Mouse (Mus musculus) G1E (cell line): ENCODE measurements around the gene Krt42. TPM values are rescaled to one million over a fixed set of nuclear protein-coding genes. Genes with fewer than 3 reads are reported as not detected.

Experiments
- ATAC-seq: 2 replicates; pipeline ENCODE4 v1.8.0; 2016; ENCODE audit warnings: mild to moderate bottlenecking; ENCODE audit not compliant: insufficient number of reproducible peaks, poor library complexity, low FRiP score, severe bottlenecking; ENCODE audit errors: extremely low read depth
- DNase-seq: peaks from one replicate; pipeline ENCODE4 v3.0.0; 2012; ENCODE audit warnings: low spot score
- H3K27me3 ChIP-seq: 2 replicates; pipeline ENCODE4 v1.6.1; 2012; ENCODE audit warnings: mild to moderate bottlenecking, low read length, inconsistent platforms; ENCODE audit not compliant: insufficient read depth
- H3K36me3 ChIP-seq: replicated peaks from 2 replicates; pipeline ENCODE3; 2012; ENCODE audit warnings: mild to moderate bottlenecking, inconsistent platforms
- H3K4me1 ChIP-seq: 2 replicates; pipeline ENCODE4 v1.6.1; 2012; ENCODE audit warnings: low read depth, low read length, inconsistent platforms, mixed read lengths; ENCODE audit not compliant: insufficient read depth
- H3K4me3 ChIP-seq: 2 replicates; pipeline ENCODE4 v1.5.1; 2012; ENCODE audit warnings: low read depth, mild to moderate bottlenecking, inconsistent platforms, low read length, moderate library complexity, mixed read lengths
- H3K9me3 ChIP-seq: replicated peaks from 2 replicates; pipeline ENCODE4 v1.6.1; 2012; ENCODE audit warnings: inconsistent platforms
- GATA2 ChIP-seq: IDR thresholded peaks from 2 replicates; pipeline ENCODE4 v1.6.1; 2012; ENCODE audit warnings: low read depth, low read length, inconsistent platforms, borderline replicate concordance
- polyA plus RNA-seq: library from polyadenylated mRNA; stranded (reverse); fragments of >175 nt; gene quantifications from 2 replicates; pipeline ENCODE4 v1.2.3, GENCODE M21; 2012
- total RNA-seq, 2 experiments: library from RNA; stranded (forward) in 1 of 2; stranded (reverse) in 1 of 2; fragments of 200-1000 nt in 1 of 2; fragments of >200 nt in 1 of 2; fragmentation: Nextera tagmentation in 1 of 2; gene quantifications; 2 replicates each; pipeline ENCODE4 v1.2.3; 2014 to 2017

Krt42 gene
- total and polyA plus RNA-seq, 3 experiments, result 0.11 TPM; not detected in 2

- Histone ChIP-seq H3K36me3 (no peaks in the 10 kb centered on the region), H3K4me3 (no peak overlapping the region), H3K4me1 (no peaks in the 10 kb centered on the region), H3K27me3 (no peaks in the 10 kb centered on the region), H3K9me3 (peaks cover 45% of the 10 kb centered on the region)
- ATAC-seq, result no peak
- DNase-seq, result no peak
- TF ChIP-seq GATA2, result no peak
Measured at GRCm38 (mm10) chr11:100219304-100219703, 50.4 kb downstream of the Krt42 start.

Other genes starting within 250 kb of the Krt42 start
Only the 20 nearest of the 22 such genes appear.
- not detected in 2 replicates for gene Krt31, start 219.3 kb downstream of the Krt42 start, total RNA-seq (2014; fragmentation: Nextera tagmentation)
- 0.06 TPM in 1 of 2 replicates, not detected in the other for gene Krt31, start 219.3 kb downstream of the Krt42 start, total RNA-seq (2017)
- gene Krt31, start 219.3 kb downstream of the Krt42 start, polyA plus RNA-seq, result not detected in 2 replicates
- not detected in 2 replicates for gene Krt32, start 181.6 kb downstream of the Krt42 start, total RNA-seq (2014; fragmentation: Nextera tagmentation)
- gene Krt32, start 181.6 kb downstream of the Krt42 start, total RNA-seq (2017), result not detected in 2 replicates
- not detected in 2 replicates for gene Krt32, start 181.6 kb downstream of the Krt42 start, polyA plus RNA-seq
- not detected in 2 replicates for gene Krt35, start 173.6 kb downstream of the Krt42 start, total RNA-seq (2014; fragmentation: Nextera tagmentation)
- not detected in 2 replicates for gene Krt35, start 173.6 kb downstream of the Krt42 start, total RNA-seq (2017)
- not detected in 2 replicates for gene Krt35, start 173.6 kb downstream of the Krt42 start, polyA plus RNA-seq
- not detected in 2 replicates for gene Krt36, start 164.2 kb downstream of the Krt42 start, total RNA-seq (2014; fragmentation: Nextera tagmentation)
- not detected in 2 replicates for gene Krt36, start 164.2 kb downstream of the Krt42 start, total RNA-seq (2017)
- not detected in 2 replicates for gene Krt36, start 164.2 kb downstream of the Krt42 start, polyA plus RNA-seq
- gene Krt13, start 148.3 kb downstream of the Krt42 start, total RNA-seq (2014; fragmentation: Nextera tagmentation), result not detected in 2 replicates
- gene Krt13, start 148.3 kb downstream of the Krt42 start, total RNA-seq (2017), result 0.11 TPM in 1 of 2 replicates, not detected in the other
- gene Krt13, start 148.3 kb downstream of the Krt42 start, polyA plus RNA-seq, result not detected in 2 replicates
- not detected in 2 replicates for gene Krt15, start 133.9 kb downstream of the Krt42 start, total RNA-seq (2014; fragmentation: Nextera tagmentation)
- not detected in 2 replicates for gene Krt15, start 133.9 kb downstream of the Krt42 start, total RNA-seq (2017)
- not detected in 2 replicates for gene Krt15, start 133.9 kb downstream of the Krt42 start, polyA plus RNA-seq
- gene Krt19, start 121.2 kb downstream of the Krt42 start, total RNA-seq (2014; fragmentation: Nextera tagmentation), result not detected in 2 replicates
- not detected in 2 replicates for gene Krt19, start 121.2 kb downstream of the Krt42 start, total RNA-seq (2017)
- gene Krt19, start 121.2 kb downstream of the Krt42 start, polyA plus RNA-seq, result not detected in 2 replicates
- not detected in 2 replicates for gene Krt9, start 76.6 kb downstream of the Krt42 start, total RNA-seq (2014; fragmentation: Nextera tagmentation)
- 0.06 TPM in 1 of 2 replicates, not detected in the other for gene Krt9, start 76.6 kb downstream of the Krt42 start, total RNA-seq (2017)
- gene Krt9, start 76.6 kb downstream of the Krt42 start, polyA plus RNA-seq, result not detected in 2 replicates
- gene Krt14, start 62.3 kb downstream of the Krt42 start, total RNA-seq (2014; fragmentation: Nextera tagmentation), result not detected in 2 replicates
- 0.11 TPM in 1 of 2 replicates, not detected in the other for gene Krt14, start 62.3 kb downstream of the Krt42 start, total RNA-seq (2017)
- gene Krt14, start 62.3 kb downstream of the Krt42 start, polyA plus RNA-seq, result 0.08 TPM in 1 of 2 replicates, not detected in the other
- not detected in 2 replicates for gene Krt16, start 21.0 kb downstream of the Krt42 start, total RNA-seq (2014; fragmentation: Nextera tagmentation)
- gene Krt16, start 21.0 kb downstream of the Krt42 start, total RNA-seq (2017), result 0.05 TPM in 1 of 2 replicates, not detected in the other
- gene Krt16, start 21.0 kb downstream of the Krt42 start, polyA plus RNA-seq, result not detected in 2 replicates
- not detected in 2 replicates for gene Krt17, start 8.8 kb downstream of the Krt42 start, total RNA-seq (2014; fragmentation: Nextera tagmentation)
- gene Krt17, start 8.8 kb downstream of the Krt42 start, total RNA-seq (2017), result not detected in 2 replicates
- 0.07 TPM in 2 replicates for gene Krt17, start 8.8 kb downstream of the Krt42 start, polyA plus RNA-seq
- gene Eif1, start 50.0 kb upstream of the Krt42 start, total RNA-seq (2014; fragmentation: Nextera tagmentation), result 916 and 1,324 TPM in 2 replicates
- gene Eif1, start 50.0 kb upstream of the Krt42 start, total RNA-seq (2017), result 235 and 344 TPM in 2 replicates
- gene Eif1, start 50.0 kb upstream of the Krt42 start, polyA plus RNA-seq, result 514 and 548 TPM in 2 replicates
- gene Gast, start 64.5 kb upstream of the Krt42 start, total RNA-seq (2014; fragmentation: Nextera tagmentation), result not detected in 2 replicates
- gene Gast, start 64.5 kb upstream of the Krt42 start, total RNA-seq (2017), result not detected in 2 replicates
- gene Gast, start 64.5 kb upstream of the Krt42 start, polyA plus RNA-seq, result not detected in 2 replicates
- gene Hap1, start 86.3 kb upstream of the Krt42 start, total RNA-seq (2014; fragmentation: Nextera tagmentation), result not detected in 2 replicates
- 0.05 TPM in 1 of 2 replicates, not detected in the other for gene Hap1, start 86.3 kb upstream of the Krt42 start, total RNA-seq (2017)
- not detected in 2 replicates for gene Hap1, start 86.3 kb upstream of the Krt42 start, polyA plus RNA-seq
- gene Jup, start 127.9 kb upstream of the Krt42 start, total RNA-seq (2014; fragmentation: Nextera tagmentation), result not detected in 2 replicates
- gene Jup, start 127.9 kb upstream of the Krt42 start, total RNA-seq (2017), result 0.33 and 0.58 TPM in 2 replicates
- gene Jup, start 127.9 kb upstream of the Krt42 start, polyA plus RNA-seq, result not detected in 2 replicates
- not detected in 2 replicates for gene P3h4, start 145.0 kb upstream of the Krt42 start, total RNA-seq (2014; fragmentation: Nextera tagmentation)
- gene P3h4, start 145.0 kb upstream of the Krt42 start, total RNA-seq (2017), result 0.06 TPM in 1 of 2 replicates, not detected in the other
- not detected in 2 replicates for gene P3h4, start 145.0 kb upstream of the Krt42 start, polyA plus RNA-seq
- not detected in 2 replicates for gene Fkbp10, start 145.8 kb upstream of the Krt42 start, total RNA-seq (2014; fragmentation: Nextera tagmentation)
- 0.55 TPM in 1 of 2 replicates, not detected in the other for gene Fkbp10, start 145.8 kb upstream of the Krt42 start, total RNA-seq (2017)
- gene Fkbp10, start 145.8 kb upstream of the Krt42 start, polyA plus RNA-seq, result not detected in 2 replicates
- 13.3 and 18.9 TPM in 2 replicates for gene Nt5c3b, start 171.9 kb upstream of the Krt42 start, total RNA-seq (2014; fragmentation: Nextera tagmentation)
- 19.1 and 19.6 TPM in 2 replicates for gene Nt5c3b, start 171.9 kb upstream of the Krt42 start, total RNA-seq (2017)
- 41.2 and 49.0 TPM in 2 replicates for gene Nt5c3b, start 171.9 kb upstream of the Krt42 start, polyA plus RNA-seq
- gene Klhl10, start 172.0 kb upstream of the Krt42 start, total RNA-seq (2014; fragmentation: Nextera tagmentation), result 0.83 and 2.2 TPM in 2 replicates
- 0.23 and 0.98 TPM in 2 replicates for gene Klhl10, start 172.0 kb upstream of the Krt42 start, total RNA-seq (2017)
- gene Klhl10, start 172.0 kb upstream of the Krt42 start, polyA plus RNA-seq, result not detected in 2 replicates
- gene Klhl11, start 202.9 kb upstream of the Krt42 start, total RNA-seq (2014; fragmentation: Nextera tagmentation), result 22.4 and 28.3 TPM in 2 replicates
- 23.4 and 27.5 TPM in 2 replicates for gene Klhl11, start 202.9 kb upstream of the Krt42 start, total RNA-seq (2017)
- gene Klhl11, start 202.9 kb upstream of the Krt42 start, polyA plus RNA-seq, result 2.9 and 3.4 TPM in 2 replicates